Mouse (Mus musculus) heart, adult 18-20 months (tissue): ENCODE data around the gene Gpr68. TPM values are rescaled to one million over a fixed set of nuclear protein-coding genes. Genes with fewer than 3 reads are reported as not detected.
A peak's percentile ranks its signal among the peaks of the same experiment; 100 is the strongest.

Experiments
- DNase-seq, 2 experiments: peaks; one replicate each; pipeline ENCODE4 v3.0.0; 2021 to 2022; ENCODE audit warnings: mixed read lengths in 1 of 2
- total RNA-seq, 2 experiments: library from RNA; stranded (reverse); gene quantifications; 2 replicates each; pipeline ENCODE4 v1.2.3; 2021

Gene Gpr68
- total RNA-seq, 2 experiments from 2014 or later, result 0.45 to 1.5 TPM

DNA sequence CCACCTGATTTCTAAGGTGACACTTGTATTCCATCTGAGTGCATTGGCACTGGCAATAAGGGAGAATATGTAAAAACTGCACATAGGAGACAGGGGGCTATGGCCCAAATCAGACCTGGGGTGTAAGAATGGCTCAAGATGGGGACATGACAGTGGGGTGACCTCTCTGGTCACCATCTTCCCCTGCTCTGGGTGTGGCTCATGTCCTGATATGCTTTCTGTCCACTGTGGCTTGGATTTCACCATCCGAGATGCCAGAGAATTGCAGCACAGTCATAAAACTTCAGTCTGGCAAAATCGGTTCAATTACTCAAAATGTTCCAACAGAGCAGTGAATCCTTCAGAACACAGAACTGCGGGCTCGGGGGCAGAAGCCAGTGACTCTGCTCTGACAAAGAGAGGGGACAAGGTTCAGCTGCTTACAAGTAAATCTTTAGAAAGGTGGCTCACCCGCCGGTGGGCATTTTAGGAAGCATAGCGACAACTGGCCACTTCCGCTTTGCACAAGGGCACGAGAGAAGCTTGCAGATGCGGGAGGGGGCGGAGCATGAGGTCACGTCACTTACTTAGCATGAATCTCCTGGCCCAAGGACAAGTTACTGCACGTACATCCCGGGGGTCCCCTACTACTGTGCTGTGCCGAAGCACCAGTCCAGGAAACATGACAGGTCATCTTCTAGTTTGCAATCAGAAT lies 16.8 kb upstream of the Gpr68 start:
- DNase-seq, result peak; percentile 18 to 27

DNA sequence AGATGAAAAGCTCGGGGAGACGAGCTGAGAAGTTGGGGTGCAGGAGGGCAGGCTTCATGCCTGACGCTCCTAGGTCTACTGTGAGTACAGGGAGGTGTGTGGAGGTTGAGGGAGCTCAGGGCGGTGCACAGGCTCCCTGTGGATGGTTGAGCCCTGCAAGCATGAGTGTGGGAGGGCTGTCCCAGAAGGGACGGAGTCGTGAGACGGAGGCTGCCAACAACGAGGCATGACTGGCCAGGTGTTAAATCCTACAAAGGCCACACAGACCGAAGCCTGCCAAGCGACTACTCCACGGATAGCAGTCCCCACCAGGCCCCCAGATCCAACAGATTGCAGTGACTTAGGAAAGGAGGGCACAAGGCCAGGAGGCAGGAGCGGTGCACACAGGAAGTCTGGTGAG lies 2.7 kb upstream of the Gpr68 start:
- no peak for DNase-seq

DNA sequence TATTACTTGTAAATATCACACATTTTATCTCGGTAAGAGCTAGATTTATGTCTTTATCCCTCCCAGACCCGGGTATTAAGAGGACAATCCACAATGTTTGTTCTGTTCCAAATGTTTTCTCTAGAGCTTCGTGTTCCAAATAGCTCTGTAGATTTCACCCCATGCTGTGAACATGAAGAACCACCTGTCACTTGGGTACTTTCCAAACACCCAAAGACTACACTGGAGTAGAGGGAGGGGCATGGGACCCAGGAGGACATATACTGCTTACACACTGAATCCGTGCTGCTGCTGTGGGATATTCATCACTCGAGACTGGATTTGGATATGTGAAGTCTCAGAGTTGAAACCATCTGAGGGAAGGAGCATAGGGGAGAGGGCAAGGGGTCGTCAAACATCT lies 1.8 kb upstream of the Gpr68 start:
- no peak for DNase-seq

DNA sequence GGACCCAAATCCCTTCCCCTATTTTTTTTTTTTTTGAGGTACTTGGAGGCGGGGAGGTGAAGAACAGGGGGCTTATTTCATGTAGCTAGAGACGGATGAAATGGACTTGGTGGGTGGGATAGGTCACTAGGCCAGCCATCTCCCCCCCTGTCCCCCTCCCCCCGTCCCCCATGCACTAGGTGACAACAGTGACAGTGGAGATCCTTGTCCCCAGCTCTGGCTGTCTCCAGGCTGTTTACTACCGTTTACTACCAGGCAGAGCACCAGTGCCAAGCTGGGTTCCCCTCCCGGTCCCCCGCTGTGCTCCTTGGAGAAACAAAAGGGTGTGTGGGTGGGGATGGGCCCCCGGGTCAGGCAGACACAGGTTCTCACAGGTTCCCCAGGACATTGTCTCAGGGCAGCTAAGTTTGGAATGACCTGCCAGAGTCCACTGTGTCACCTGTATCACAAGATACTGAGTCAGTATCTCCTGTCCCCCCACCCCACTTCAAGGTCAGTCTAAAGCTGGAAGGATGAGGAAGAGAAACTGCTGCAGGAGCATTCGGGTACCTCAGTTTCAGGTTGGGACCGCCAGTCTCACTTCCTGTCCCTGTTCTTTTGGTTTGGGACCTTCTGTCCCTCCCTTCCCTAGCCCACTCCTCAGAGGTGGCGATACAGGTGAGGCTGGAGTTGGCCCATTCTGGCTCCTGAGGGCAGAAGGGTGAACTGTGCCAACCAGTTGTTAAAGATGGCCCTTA lies 468 bp upstream of the Gpr68 start:
- no peak for DNase-seq

DNA sequence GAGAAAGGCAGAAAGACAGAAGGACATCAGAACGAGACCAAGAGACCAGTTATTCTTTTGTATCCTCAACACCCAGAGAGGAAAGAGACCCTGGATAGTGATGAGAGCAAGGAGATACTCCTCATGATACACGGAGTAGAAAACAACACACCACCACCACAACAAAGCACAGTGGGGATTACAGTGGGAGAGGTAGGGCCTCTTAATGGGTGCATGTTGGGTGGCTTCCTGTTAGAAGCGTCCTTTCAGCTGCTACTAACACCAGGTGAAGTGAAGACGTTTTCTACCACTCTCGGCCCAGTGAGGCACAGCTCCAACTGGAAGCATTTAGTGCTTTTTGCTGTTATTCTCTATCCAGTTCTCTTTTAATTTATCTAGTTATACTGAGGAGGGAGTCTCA lies 1.1 kb downstream of the Gpr68 start:
- DNase-seq, result no peak

DNA sequence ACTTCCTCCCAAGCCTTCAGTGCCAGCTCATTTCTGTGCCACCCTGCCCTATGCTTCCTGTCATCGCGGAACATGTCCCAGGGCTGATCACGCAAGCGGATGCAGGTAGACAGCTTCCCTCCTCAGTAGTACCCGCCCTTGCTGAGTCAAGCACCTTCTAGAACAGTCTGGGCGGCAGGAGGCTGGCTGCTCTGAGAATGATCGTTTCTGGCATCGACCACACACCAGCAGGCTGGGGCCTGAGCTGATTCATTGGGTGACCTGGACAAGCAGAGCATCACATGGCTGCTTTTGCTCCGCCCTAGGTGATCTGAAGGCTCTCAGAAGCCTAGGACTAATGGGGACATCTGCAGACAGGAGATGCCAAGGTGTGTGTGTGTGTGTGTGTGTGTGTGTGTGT lies 4.2 kb downstream of the Gpr68 start:
- DNase-seq, result peak in 1 of 2 experiments; percentile 16

DNA sequence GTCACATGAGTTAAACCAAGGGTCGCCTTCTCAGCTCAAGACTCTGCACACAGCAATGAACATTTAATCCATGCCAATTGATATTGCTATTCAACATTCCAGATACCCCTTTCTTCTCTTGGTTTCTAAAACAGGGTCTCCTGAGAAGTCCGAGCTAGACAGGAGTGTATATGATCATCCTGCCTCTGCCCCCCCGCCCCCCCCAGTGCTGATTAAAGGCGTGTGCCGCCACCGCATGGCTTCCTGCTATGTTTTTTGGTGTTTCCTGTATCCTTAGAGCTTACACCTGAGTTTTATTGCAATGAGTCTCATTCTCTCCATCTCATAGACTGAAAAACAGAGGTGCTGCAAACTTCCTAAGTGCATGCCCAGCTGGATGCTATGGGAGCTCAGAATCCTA lies 6.6 kb downstream of the Gpr68 start:
- no peak for DNase-seq

DNA sequence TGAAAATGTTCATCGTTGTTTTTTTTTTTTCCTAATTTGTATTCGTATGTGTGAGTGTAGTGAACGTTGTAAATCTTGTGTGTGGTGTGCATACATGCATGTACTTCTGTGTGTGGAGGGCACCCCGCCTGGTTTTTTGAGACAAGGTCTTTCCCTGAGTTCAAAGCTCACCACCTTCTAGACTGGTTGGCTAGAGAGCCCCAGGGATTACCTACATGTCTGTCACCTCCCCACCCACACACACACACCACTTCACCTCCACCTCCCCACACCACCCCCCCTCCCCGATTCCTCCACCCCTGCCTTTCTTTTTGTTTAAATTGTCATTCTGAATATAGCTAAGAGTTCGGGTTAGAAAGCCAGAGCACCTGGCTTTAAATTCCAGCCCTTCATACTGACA lies 7.1 kb downstream of the Gpr68 start:
- DNase-seq, result no peak

DNA sequence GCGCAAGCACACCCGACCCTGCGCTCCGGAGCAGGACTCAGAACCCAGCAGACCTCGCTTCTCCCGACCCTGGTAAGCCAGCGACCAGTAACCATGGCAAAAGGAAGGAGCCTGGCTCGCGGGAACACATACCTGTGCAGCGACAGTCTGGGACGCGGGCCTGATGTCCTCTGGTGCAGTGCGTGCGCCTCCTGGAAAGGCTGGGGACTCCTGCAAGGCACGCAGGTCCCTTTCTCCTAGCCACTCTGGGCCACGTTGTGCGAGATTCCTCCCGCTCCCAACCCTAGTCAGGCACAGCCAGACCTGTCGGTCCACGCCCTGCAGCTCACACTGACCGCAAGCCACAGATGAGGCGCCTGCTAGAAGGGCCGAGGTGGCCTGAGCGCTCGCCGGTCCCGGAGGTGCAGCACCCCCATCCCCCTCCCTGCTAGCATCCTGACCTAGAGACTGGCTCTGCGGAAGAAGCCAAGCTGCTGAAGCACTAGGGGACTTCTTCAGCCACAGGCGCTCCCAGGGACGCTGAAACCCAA lies 8.8 kb downstream of the Gpr68 start:
- no peak for DNase-seq

DNA sequence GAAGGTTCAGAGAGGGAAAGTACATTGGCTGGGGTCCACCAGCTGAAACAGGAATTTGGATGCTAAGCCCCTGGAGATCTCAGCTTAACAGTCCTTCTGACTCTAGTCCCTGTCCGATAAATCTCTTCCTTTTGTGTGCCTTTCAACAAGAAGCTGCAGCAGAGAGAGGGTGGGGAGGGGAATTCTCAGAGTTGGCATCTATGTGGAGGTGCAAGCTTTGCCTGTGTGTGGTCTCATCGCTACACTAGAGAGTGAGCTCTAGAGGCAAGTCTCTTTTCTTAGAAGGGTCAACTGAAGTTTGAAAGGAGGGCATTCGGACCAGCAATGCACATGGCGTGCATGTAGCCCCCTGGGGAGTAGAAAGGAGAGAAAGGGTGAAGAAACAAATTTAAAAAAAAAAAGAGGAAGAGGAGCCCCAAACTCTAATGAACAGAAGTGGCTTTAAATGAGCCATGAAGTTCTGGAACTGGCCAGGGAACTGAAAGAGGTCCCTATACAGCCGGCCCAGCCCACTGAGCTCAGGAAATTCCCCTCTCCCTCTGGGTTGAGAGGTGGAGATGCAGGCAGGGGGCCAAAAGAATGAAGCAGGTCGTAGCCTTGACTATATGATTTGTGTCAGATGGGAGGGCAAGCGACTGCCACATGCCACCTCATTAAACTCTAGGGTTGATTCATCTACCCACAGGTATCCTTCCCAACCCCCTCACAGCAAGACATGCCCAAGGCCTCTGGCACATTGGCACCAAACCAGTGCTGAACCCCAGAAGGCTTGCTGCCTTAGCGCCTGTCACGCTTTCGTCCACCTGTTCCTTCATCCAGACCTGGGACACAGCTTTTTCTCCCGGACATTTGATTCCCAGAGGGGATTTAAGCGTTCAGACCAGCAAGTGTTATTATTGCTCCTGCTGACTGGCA lies 10.0 kb downstream of the Gpr68 start:
- no peak for DNase-seq

DNA sequence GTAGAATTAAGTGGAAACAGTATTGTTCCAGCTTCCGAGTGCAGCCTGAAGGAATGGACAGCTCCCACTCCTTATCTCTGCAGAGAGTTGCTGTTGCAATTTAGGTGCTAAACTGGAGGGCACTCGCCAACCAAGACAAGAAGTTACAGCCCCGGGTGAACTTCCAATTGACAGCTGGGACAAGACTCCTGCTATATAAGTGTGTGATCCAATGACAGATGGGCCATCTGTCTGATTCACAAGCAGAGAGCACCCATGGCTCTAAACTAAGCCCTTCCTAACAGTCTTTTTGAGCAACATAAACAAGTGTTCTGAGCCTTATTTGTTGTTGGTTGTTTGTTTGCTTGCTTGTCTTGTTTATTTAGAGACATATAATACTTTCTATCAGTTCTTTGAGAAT lies 11.3 kb downstream of the Gpr68 start:
- DNase-seq, result no peak

DNA sequence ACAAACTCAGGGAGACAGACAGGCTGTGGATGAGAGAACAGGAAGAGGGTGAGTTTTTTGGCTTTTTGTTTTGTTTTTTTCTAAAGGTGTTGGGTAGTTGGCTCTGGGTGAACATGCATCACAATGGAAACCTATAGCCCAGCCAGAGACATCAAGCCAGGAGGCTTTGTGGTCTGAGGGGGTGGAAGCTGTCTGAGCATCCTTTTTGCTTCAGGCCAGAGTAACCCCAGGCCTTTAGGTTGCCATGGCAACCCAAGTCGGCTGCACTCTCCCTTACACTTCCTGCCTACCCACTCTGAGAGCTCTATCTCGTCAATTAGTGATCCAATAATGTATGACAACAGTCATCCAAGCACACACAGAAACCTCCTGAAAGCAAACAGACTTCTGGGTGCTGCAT lies 12.5 kb downstream of the Gpr68 start:
- no peak for DNase-seq

DNA sequence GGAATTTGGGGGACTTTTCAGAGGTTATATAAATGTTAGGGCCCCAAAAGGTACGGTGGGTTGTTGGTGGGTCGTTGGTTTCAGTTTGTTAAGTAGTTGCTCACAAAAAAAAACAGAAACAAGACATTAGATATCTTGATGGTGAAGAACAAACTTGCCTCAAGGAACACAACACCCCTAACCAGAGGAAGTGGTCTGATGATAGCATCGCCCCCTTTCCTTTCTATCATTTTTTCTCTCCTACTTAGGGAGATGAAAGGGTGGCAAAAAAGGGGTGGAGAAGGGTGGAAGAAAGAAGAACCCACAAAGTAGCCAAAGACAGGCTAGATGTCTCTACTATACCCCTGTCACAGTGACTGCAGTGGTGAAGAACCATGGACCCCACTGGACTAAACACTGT lies 17.4 kb downstream of the Gpr68 start:
- DNase-seq, result no peak

DNA sequence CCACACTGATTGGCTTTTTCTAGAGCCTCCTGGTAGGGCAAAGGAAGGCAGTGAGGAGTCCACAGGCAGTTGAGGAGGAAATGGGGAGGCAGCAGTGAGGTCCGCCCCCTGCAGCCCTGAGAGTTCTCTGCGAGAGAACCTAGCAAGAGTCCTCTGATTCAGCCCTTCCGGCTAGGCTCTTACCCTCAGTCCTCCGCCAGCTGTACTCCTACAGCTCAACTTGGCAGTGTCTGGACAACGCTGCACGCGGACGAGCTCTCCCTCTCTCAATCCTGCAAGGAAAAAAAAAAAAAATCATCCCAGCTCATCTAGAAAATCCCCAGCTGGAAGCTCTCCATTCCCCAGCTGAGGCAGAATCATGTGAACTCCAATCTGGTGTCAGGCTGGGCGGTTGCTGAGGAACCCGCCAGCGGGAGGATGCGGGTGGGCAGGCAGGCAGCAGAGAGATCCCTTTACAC lies 20.2 kb downstream of the Gpr68 start:
- DNase-seq, result peak; percentile 28 to 60

DNA sequence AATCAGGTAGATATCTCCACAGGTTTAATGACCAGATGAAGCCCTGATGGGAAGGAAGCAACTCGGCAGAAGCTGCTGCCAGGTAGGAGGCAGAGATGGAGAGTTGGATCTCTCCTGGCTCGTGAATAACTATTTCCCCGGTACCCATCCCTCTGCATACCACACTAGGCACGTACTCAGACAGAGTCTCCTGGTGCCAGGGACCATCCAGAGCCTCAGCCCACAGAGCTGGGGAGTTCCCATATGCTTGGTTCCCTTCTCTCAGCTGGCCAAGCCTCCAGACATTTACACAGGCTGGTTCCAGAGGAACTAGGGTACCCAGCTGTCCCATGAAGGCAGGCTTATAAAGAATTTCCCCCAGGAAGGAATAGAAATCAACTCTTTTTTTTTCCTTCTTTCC lies 21.1 kb downstream of the Gpr68 start:
- DNase-seq, result no peak

DNA sequence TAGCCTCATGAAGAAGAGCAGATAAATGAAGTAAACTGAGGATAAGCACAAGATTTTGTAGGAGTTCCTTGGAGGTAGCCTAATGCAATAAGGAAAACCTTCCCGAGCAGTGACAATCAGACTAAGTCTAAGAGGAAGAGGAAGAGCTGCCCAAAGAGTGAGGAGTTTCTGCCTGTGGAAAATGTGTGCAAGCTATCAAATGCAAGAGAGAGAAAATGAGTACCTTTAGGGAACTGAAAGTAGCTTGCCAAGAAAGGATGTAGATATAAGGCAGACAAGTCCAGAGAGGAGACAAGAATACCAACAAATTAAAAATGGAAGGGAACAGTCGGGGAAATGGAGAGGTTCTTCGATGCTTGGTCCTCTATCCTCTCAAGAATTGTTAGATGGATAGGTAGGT lies 22.4 kb downstream of the Gpr68 start:
- DNase-seq, result no peak

DNA sequence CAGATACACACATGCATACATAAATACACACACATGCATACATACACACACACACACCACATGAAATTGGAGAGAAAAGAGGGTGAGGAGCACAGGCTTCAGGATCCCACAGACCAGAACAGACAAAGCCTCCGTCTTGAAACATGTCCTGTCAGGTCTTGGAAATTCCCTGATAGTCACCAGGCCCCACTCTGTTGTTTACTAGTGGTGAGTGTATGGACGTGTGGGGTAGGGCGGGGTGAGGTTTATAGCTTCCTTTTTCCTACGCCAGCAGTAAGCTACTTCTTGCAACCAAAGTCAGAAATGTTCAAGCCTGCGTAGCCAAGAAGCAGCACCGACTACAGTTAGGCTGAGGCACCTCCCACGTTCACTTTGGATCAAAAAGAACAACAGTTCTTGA lies 24.8 kb downstream of the Gpr68 start:
- DNase-seq, result peak in 1 of 2 experiments; percentile 41

DNA sequence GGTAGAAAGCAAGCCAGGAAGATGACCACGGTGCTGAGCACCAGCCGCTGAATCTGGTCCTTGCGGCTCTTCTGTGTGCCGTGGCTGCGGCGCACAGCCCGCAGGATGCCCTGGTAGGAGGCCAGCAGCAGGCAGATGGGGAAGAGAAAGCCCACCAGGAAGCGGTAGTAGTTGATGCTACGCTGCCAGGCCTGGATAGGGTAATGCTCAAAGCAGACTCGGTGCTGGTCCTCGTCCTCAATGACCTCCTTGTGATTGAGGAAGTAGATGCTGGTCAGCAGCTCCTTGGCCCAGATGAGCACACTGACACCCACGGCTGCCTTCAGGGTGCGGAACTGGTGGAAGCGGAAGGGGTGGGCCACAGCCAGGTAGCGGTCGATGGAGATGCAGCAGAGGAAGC lies 29.4 kb downstream of the Gpr68 start:
- DNase-seq, result peak in 1 of 2 experiments; percentile 22

DNA sequence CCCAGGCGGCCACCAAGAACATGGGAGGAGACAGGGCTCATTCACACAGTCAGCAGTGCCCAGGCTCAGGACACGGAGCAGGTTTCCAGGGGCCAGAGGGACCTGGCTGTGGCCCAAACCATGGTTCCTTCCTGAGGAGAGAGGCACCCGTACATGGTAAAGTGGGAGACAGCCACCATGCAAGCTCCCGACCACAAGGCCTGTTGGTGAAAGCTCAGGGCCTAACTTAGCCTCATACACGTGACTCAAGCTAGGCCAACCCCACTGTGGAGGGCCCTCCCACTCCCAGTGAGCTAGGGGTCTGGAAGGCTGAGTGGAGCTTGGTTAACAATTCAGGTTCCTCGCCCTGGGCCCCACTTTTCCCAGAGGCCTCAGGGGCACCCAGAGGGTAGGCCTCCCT lies 30.1 kb downstream of the Gpr68 start:
- no peak for DNase-seq

DNA sequence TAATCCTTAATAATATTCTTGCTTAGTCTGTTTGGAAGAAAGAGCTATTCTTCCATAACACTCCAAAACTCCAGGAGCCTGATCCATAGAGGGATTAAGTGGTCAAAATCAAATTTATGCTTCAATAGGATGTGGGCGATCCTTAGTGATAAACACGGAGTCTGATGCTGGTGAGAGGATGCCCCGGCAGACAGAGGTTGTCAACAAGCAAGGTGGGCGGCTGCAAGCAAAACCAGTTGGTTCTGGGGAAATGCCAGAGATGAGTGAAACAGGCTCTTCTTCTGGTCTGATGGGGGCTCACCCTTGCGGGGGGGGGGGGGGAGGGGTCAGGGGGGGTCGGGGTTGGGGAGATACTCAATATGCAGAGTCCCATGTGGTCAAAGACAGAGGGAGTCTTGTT lies 32.0 kb downstream of the Gpr68 start:
- no peak for DNase-seq

DNA sequence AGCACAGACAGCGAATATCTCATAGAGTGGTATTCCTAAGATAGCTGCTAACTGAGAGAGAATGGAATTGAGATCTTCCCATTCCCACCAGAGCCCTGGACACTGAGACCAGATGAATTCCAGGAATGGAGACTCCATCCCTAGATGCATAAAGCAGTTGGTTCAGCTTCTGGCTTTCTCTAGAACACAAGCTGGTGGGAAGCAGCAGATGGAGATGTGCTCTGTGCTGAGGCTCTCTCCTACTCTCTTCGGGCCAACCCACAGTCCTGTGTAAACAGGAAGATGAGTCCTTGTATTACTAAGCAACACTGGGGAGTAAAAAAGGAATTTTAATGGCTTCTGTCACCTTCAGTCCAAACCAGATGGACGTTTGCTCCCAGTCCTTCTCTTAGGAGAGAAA lies 32.4 kb downstream of the Gpr68 start:
- DNase-seq, result no peak

DNA sequence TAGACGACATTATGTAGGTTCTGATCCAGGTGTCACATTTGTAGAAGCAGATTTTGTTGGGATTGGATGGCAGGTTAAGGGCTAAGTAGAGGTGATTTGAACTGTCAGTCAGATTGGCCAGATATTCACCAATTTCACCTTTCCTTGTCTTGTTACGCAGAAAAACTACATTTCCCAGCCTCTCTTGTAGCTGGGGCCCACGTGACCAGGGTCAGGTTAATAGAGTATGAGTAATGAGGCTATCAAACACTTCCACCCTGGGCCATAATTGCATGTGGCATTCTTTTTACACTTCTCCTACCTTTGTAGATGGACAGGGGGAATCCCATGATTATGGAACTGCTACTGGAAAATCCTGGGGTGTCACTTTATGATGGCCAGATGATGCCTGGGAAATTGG lies 34.4 kb downstream of the Gpr68 start:
- no peak for DNase-seq

DNA sequence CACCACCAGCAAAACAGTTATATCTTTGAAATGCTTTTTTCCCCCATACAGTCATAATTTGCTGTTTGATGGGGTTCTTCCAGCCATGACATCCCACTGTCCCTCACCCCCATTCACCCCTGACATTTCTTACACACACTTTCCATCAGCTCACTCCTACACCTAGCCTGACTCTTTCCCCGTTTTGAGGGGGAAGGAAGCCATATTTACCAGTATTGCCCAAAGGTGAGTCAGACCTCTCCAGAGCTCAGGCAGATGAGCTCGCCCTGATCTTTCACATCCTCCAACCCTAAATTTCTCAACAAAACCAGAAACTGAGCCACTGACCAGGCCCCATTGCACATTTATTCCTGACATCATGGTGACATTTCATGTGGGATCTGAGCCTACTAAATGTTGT lies 36.2 kb downstream of the Gpr68 start:
- no peak for DNase-seq
